Mouse (Mus musculus): Measurements from ENCODE around the gene Abcc1. TPM values are rescaled to one million over a fixed set of nuclear protein-coding genes. Genes with fewer than 3 reads are reported as not detected.

Abcc1 gene
- polyA plus RNA-seq, 1 experiment from 2014 or later, result 5.0 TPM

DNA sequence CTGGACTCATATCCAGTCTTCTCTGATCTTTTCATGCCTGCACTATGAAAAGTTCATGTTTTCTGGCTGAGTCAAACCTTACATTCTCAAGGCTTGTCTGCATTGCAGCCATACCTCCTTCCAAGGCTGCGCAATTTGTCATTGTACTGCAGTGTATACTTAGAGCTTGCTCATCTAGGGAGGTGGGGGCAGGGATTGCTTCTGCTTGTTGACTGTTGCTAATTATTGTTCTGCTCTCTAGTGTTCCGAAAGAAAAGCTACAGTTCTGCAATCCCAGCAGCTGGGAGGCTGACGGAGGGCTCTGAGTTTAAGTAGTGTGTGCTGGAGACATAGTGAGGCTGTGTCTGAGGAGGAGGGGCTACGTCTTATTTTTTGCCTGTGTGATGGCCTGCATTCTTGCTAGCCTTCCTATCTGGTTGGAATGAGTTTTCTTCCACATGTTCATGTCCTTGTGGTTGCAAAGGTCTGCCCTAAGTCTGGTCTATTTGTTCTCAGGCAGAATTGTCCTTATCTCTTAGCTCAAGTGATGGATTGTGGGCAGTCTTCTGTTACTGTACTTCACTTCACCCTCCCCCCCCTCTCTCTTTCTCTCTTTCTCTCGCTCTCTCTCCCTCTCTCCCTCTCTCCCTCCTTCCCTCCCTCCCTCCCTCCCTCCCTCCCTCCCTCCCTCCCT lies 90.2 kb downstream of the Abcc1 start:
- DNase-seq (ENCODE audit: low spot score), result peak; percentile 91
- H3K4me3 ChIP-seq (ENCODE audit: low read depth, low read length), result no peak overlapping the region
- WGBS, result 43% methylated on average over 5 of the region's 5 CpGs
- no peak overlapping the region for H3K4me2 ChIP-seq (replicated peaks; ENCODE audit: low read depth, low read length)
- no peak overlapping the region for H3K27ac ChIP-seq (ENCODE audit: low read length)
- H3K9me3 ChIP-seq (ENCODE audit: low read length), result no peaks in the 10 kb centered on the region
- ATAC-seq, result peak; percentile 87
- no peaks in the 10 kb centered on the region for H3K27me3 ChIP-seq (replicated peaks; ENCODE audit: insufficient read depth, low read length)
- H3K4me1 ChIP-seq (ENCODE audit: insufficient read depth, low read depth, low read length), result no peaks in the 10 kb centered on the region
- no peak overlapping the region for H3K9ac ChIP-seq (replicated peaks; ENCODE audit: low read depth)
- TF ChIP-seq EP300 (IDR thresholded peaks at IDR 0.05), result no peak
- peak; percentile 35 for TF ChIP-seq CTCF (IDR thresholded peaks at IDR 0.05)
- no peaks in the 10 kb centered on the region for H3K36me3 ChIP-seq (ENCODE audit: insufficient read depth, low read length)

DNA sequence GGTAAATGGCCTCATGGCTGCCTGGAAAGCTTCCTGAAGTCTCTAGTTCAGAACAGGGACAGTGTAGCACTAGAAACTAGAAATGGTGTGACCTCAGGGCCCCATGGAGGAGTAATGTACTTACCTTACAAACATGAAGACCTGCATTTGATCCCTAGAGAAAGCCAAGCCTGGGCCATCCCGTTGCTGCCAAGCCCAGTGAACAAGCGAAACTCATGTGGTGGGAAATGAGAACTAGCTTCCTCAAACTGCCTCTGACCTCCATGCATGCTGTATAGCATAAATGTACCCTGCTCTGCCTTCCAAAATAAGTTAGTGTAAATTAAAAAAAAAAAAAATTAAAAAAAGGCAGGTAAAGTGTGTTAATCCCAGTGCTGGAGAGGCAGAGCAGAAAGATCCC lies 101.2 kb downstream of the Abcc1 start:
- no peak overlapping the region for H3K4me3 ChIP-seq (ENCODE audit: low read depth, low read length)
- ATAC-seq (no peak), DNase-seq (ENCODE audit: low spot score) (no peak)
- no peak overlapping the region for H3K27ac ChIP-seq (ENCODE audit: low read length)
- no peak overlapping the region for H3K9ac ChIP-seq (replicated peaks; ENCODE audit: low read depth)
- no peak overlapping the region for H3K4me2 ChIP-seq (replicated peaks; ENCODE audit: low read depth, low read length)
- 85% methylated on average over 2 of the region's 2 CpGs for WGBS
- H3K27me3 ChIP-seq (replicated peaks; ENCODE audit: insufficient read depth, low read length), result no peaks in the 10 kb centered on the region
- no peaks in the 10 kb centered on the region for H3K9me3 ChIP-seq (ENCODE audit: low read length)
- no peak for TF ChIP-seq EP300 (IDR thresholded peaks at IDR 0.05)
- TF ChIP-seq CTCF (IDR thresholded peaks at IDR 0.05), result no peak
- no peaks in the 10 kb centered on the region for H3K36me3 ChIP-seq (ENCODE audit: insufficient read depth, low read length)
- no peaks in the 10 kb centered on the region for H3K4me1 ChIP-seq (ENCODE audit: insufficient read depth, low read depth, low read length)

DNA sequence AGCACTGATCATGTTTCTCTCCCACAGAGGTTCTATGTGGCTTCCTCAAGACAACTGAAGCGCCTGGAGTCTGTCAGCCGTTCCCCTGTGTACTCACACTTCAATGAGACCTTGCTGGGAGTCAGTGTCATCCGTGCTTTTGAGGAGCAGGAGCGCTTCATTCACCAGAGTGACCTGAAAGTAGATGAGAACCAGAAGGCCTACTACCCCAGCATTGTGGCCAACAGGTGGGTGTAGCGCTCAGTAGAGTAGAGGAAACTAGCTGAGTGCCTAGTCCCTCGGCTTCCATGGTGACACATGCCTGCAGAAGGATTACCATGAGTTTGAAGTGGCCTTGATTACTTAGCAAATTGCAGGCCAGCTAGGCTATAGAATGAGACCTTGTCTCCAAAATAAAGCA lies 103.7 kb downstream of the Abcc1 start:
- Histone ChIP-seq H3K27ac (ENCODE audit: low read length) (no peak overlapping the region), H3K9ac (replicated peaks; ENCODE audit: low read depth) (no peak overlapping the region), H3K4me3 (ENCODE audit: low read depth, low read length) (no peak overlapping the region), H3K4me1 (ENCODE audit: insufficient read depth, low read depth, low read length) (no peaks in the 10 kb centered on the region), H3K9me3 (ENCODE audit: low read length) (no peaks in the 10 kb centered on the region), H3K27me3 (replicated peaks; ENCODE audit: insufficient read depth, low read length) (no peaks in the 10 kb centered on the region), H3K36me3 (ENCODE audit: insufficient read depth, low read length) (no peaks in the 10 kb centered on the region), H3K4me2 (replicated peaks; ENCODE audit: low read depth, low read length) (no peak overlapping the region)
- WGBS, result 91% methylated on average over 6 of the region's 6 CpGs
- ATAC-seq, result no peak
- DNase-seq (ENCODE audit: low spot score), result no peak
- TF ChIP-seq EP300 (IDR thresholded peaks at IDR 0.05), result no peak
- TF ChIP-seq CTCF (IDR thresholded peaks at IDR 0.05), result no peak

DNA sequence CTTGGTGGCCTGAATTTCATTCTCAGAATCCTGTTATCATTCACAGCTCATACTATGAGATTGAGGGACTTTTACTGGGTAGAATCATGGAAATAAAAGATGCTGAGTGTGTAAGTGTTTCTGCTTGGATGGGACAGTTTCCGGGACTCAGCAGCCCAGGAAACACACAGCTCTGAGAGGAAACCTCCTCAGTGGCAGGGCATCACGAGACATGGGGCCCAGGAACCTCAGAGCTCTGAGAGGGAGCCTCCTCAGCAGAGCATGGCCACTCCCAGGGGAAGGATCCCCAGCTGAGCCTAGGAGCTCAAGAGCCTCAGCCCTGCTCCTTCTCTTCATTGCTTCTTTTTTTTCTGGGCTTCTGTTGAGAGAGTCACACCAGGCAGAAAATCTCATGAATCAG lies 107.0 kb downstream of the Abcc1 start:
- 63% methylated on average over 2 of the region's 2 CpGs for WGBS
- Histone ChIP-seq H3K9me3 (ENCODE audit: low read length) (no peaks in the 10 kb centered on the region), H3K9ac (replicated peaks; ENCODE audit: low read depth) (no peak overlapping the region), H3K4me3 (ENCODE audit: low read depth, low read length) (no peak overlapping the region), H3K27me3 (replicated peaks; ENCODE audit: insufficient read depth, low read length) (no peaks in the 10 kb centered on the region), H3K27ac (ENCODE audit: low read length) (no peak overlapping the region), H3K4me1 (ENCODE audit: insufficient read depth, low read depth, low read length) (no peaks in the 10 kb centered on the region), H3K36me3 (ENCODE audit: insufficient read depth, low read length) (no peaks in the 10 kb centered on the region), H3K4me2 (replicated peaks; ENCODE audit: low read depth, low read length) (no peak overlapping the region)
- TF ChIP-seq EP300 (IDR thresholded peaks at IDR 0.05), result no peak
- no peak for TF ChIP-seq CTCF (IDR thresholded peaks at IDR 0.05)
- DNase-seq (ENCODE audit: low spot score) (no peak), ATAC-seq (no peak)

DNA sequence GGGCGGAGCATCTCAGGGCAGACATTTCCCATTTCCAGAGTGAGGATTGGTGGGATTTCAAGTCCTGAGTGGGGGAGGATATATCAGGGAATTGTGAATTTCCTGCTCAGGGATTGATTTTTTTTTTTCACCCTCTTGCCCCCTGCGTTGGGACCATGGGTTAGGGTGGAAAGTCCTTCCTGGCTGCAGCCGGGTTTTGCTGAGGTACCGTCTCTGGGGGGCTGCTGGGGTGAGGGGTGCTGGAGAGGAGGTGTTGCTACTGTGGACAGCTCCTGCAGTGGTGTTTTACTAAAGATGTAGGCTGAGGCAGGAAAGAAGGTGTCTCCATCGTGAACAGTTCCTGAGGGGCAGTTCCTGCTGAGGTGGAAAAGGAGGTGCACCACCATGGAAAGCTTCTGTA lies 107.5 kb downstream of the Abcc1 start:
- no peak overlapping the region for H3K4me3 ChIP-seq (ENCODE audit: low read depth, low read length)
- H3K9me3 ChIP-seq (ENCODE audit: low read length), result no peaks in the 10 kb centered on the region
- ATAC-seq (no peak), DNase-seq (ENCODE audit: low spot score) (no peak)
- WGBS, result 90% methylated on average over 5 of the region's 5 CpGs
- H3K36me3 ChIP-seq (ENCODE audit: insufficient read depth, low read length), result no peaks in the 10 kb centered on the region
- H3K27me3 ChIP-seq (replicated peaks; ENCODE audit: insufficient read depth, low read length), result no peaks in the 10 kb centered on the region
- no peak overlapping the region for H3K4me2 ChIP-seq (replicated peaks; ENCODE audit: low read depth, low read length)
- TF ChIP-seq CTCF (IDR thresholded peaks at IDR 0.05), result no peak
- no peak for TF ChIP-seq EP300 (IDR thresholded peaks at IDR 0.05)
- no peak overlapping the region for H3K9ac ChIP-seq (replicated peaks; ENCODE audit: low read depth)
- H3K27ac ChIP-seq (ENCODE audit: low read length), result no peak overlapping the region
- H3K4me1 ChIP-seq (ENCODE audit: insufficient read depth, low read depth, low read length), result no peaks in the 10 kb centered on the region

DNA sequence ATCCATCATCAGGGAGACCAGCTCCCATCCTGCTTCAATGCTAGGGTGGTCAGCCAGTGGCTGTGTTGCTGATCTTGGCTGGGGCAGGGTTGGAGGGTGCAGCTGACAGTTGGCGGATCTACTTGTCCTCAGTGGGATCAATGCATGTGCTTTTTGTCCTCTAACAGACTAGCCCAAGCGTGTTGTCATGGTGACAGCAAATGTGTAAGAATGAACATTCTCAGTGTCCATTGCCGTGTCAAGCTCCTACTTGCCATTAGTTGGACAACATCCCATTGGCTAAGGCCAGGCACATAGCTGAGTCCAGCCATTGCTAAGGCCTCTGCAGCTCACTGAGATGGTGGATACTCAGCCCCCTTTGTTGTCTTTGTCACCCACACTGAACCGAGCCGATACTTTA lies 110.8 kb downstream of the Abcc1 start:
- Histone ChIP-seq H3K27ac (ENCODE audit: low read length) (no peak overlapping the region), H3K36me3 (ENCODE audit: insufficient read depth, low read length) (no peaks in the 10 kb centered on the region), H3K9ac (replicated peaks; ENCODE audit: low read depth) (no peak overlapping the region), H3K9me3 (ENCODE audit: low read length) (no peaks in the 10 kb centered on the region), H3K4me3 (ENCODE audit: low read depth, low read length) (no peak overlapping the region), H3K4me1 (ENCODE audit: insufficient read depth, low read depth, low read length) (no peaks in the 10 kb centered on the region), H3K4me2 (replicated peaks; ENCODE audit: low read depth, low read length) (no peak overlapping the region), H3K27me3 (replicated peaks; ENCODE audit: insufficient read depth, low read length) (no peaks in the 10 kb centered on the region)
- WGBS, result 81% methylated on average over 5 of the region's 5 CpGs
- ATAC-seq (no peak), DNase-seq (ENCODE audit: low spot score) (no peak)
- TF ChIP-seq CTCF (IDR thresholded peaks at IDR 0.05), result no peak
- TF ChIP-seq EP300 (IDR thresholded peaks at IDR 0.05), result no peak

DNA sequence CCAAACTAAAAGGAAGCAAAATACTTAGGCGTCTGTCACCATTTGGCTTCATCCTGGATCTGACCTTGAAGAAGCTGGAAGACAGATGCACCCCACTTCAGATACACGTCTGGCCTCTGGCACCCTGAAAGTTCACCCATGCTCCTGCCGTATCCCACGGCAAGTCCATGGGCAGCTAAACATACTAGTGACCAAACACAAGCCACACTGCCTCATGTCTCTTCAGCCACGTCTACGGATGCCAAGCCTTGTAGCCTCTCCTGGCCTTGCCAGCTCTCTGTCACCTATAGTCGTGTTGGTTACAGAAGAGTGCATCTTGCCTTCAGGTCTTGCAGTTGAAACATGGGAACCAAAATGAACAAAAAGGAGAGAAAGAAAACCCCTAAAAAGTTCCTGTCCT lies 112.3 kb downstream of the Abcc1 start:
- Histone ChIP-seq H3K4me3 (ENCODE audit: low read depth, low read length) (no peak overlapping the region), H3K4me1 (ENCODE audit: insufficient read depth, low read depth, low read length) (no peaks in the 10 kb centered on the region), H3K9me3 (ENCODE audit: low read length) (no peaks in the 10 kb centered on the region), H3K27me3 (replicated peaks; ENCODE audit: insufficient read depth, low read length) (no peaks in the 10 kb centered on the region), H3K4me2 (replicated peaks; ENCODE audit: low read depth, low read length) (no peak overlapping the region), H3K27ac (ENCODE audit: low read length) (no peak overlapping the region), H3K36me3 (ENCODE audit: insufficient read depth, low read length) (no peaks in the 10 kb centered on the region), H3K9ac (replicated peaks; ENCODE audit: low read depth) (no peak overlapping the region)
- DNase-seq (ENCODE audit: low spot score) (no peak), ATAC-seq (no peak)
- WGBS, result 91% methylated on average over 7 of the region's 7 CpGs
- TF ChIP-seq CTCF (IDR thresholded peaks at IDR 0.05), result no peak
- no peak for TF ChIP-seq EP300 (IDR thresholded peaks at IDR 0.05)
